Mouse (Mus musculus): ENCODE measurements around the gene Mag. TPM values are rescaled to one million over a fixed set of nuclear protein-coding genes. Genes with fewer than 3 reads are reported as not detected.

The Mag gene
- polyA plus RNA-seq, 1 experiment from 2014 or later: 0.61 TPM

DNA sequence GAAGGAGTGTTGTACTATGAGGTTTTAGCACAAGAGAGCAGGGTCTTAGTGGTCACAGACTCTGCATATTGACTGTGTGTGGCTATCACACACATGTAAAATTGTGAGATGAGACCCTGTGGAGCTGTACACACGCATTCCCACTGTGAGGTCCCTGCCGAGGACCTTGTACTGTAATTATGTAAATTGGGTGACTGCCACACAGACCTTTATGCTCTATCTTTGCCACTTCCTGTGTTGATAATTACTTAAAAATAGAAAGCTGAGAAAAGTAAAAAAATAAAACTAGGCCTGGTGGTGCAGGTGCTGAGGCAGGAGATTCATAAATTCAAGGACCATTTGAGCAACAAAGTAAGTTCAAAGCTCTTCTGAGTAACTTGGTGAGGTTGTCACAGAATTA, 24.0 kb downstream of the Mag start:
- 63% methylated on average over 2 of the region's 2 CpGs for WGBS
- Histone ChIP-seq H3K9me3 (replicated peaks) (no peaks in the 10 kb centered on the region), H3K4me3 (replicated peaks) (no peak overlapping the region), H3K27ac (no peak overlapping the region), H3K4me1 (peaks cover 8% of the 10 kb centered on the region; the same call in 1 of the 2 replicates), H3K9ac (no peak overlapping the region), H3K27me3 (no peaks in the 10 kb centered on the region), H3K4me2 (no peak overlapping the region), H3K36me3 (no peaks in the 10 kb centered on the region)
- no peak for ATAC-seq (replicated peaks; ENCODE audit: low FRiP score)

DNA sequence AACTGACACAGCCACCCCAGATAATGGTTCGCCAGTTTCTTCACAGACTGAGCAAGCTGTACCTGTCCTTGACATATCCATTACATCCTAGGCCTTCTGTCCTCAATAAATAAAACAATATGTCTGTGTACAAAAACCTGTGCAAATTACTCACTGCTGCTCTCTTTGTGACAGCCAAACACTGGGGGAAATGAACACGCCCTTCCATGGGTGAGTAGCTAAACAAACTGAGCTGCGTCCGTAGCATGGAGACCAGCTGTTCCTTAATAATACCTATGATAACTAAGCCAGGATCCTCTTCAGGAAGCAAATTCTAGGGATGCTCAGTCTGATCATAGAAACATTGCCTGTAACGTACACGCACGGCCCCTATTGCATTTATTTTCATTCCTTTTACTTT, 25.9 kb downstream of the Mag start:
- Histone ChIP-seq H3K9me3 (replicated peaks) (no peaks in the 10 kb centered on the region), H3K9ac (no peak overlapping the region), H3K4me3 (replicated peaks) (no peak overlapping the region), H3K36me3 (no peaks in the 10 kb centered on the region), H3K27me3 (no peaks in the 10 kb centered on the region), H3K27ac (no peak overlapping the region), H3K4me2 (no peak overlapping the region), H3K4me1 (peaks cover 8% of the 10 kb centered on the region; the same call in 1 of the 2 replicates)
- ATAC-seq (replicated peaks; ENCODE audit: low FRiP score): no peak
- WGBS: 65% methylated on average over 7 of the region's 7 CpGs

GRCm38 (mm10) chr7:30887568-30888188, 27.0 kb downstream of the Mag start:
- no peak overlapping the region for H3K27ac ChIP-seq
- no peak overlapping the region for H3K4me2 ChIP-seq
- H3K36me3 ChIP-seq: no peaks in the 10 kb centered on the region
- no peak overlapping the region for H3K4me3 ChIP-seq (replicated peaks)
- H3K9ac ChIP-seq: no peak overlapping the region
- ATAC-seq (replicated peaks; ENCODE audit: low FRiP score): no peak
- H3K9me3 ChIP-seq (replicated peaks): no peaks in the 10 kb centered on the region
- H3K4me1 ChIP-seq: peaks cover 1% of the 10 kb centered on the region; the same call in 1 of the 2 replicates
- WGBS: 80% methylated on average over 14 of the region's 14 CpGs
- H3K27me3 ChIP-seq: no peaks in the 10 kb centered on the region

DNA sequence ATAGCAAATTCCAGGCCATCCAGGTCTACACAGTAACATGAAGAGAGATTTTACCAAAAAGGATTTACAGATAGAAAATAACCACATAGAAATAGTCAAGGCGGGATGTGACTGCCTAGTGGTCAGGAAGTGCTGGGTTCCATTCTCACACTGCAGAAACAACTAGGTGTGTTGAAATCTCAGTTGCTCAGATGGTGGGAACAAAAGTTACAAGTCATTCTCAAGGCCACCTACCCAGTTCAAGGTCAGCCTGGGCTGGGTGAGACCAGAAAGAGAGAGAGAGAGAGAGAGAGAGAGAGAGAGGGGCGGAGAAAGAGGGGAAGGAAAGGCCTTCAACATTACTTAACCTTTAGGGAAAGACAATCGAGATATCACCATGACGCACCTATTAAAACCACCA, 27.8 kb downstream of the Mag start:
- Histone ChIP-seq H3K9ac (no peak overlapping the region), H3K27me3 (no peaks in the 10 kb centered on the region), H3K4me2 (no peak overlapping the region), H3K9me3 (replicated peaks) (no peaks in the 10 kb centered on the region), H3K4me3 (replicated peaks) (no peak overlapping the region), H3K36me3 (no peaks in the 10 kb centered on the region), H3K27ac (no peak overlapping the region), H3K4me1 (no peaks in the 10 kb centered on the region)
- ATAC-seq (replicated peaks; ENCODE audit: low FRiP score): no peak
- 92% methylated on average over 4 of the region's 4 CpGs for WGBS

- Histone ChIP-seq H3K4me2 (no peak overlapping the region), H3K27me3 (no peaks in the 10 kb centered on the region), H3K9ac (no peak overlapping the region), H3K9me3 (replicated peaks) (no peaks in the 10 kb centered on the region), H3K27ac (no peak overlapping the region), H3K36me3 (no peaks in the 10 kb centered on the region), H3K4me1 (no peaks in the 10 kb centered on the region), H3K4me3 (replicated peaks) (no peak overlapping the region)
- ATAC-seq (replicated peaks; ENCODE audit: low FRiP score): no peak
Measured at GRCm38 (mm10) chr7:30884047-30884446, 30.6 kb downstream of the Mag start.

GRCm38 (mm10) chr7:30881367-30881766, 33.3 kb downstream of the Mag start:
- H3K4me3 ChIP-seq (replicated peaks): no peak overlapping the region
- H3K36me3 ChIP-seq: no peaks in the 10 kb centered on the region
- H3K9ac ChIP-seq: no peak overlapping the region
- no peak for ATAC-seq (replicated peaks; ENCODE audit: low FRiP score)
- 75% methylated on average over 3 of the region's 3 CpGs for WGBS
- H3K4me2 ChIP-seq: no peak overlapping the region
- no peaks in the 10 kb centered on the region for H3K4me1 ChIP-seq
- no peak overlapping the region for H3K27ac ChIP-seq
- H3K9me3 ChIP-seq (replicated peaks): no peaks in the 10 kb centered on the region
- no peaks in the 10 kb centered on the region for H3K27me3 ChIP-seq

DNA sequence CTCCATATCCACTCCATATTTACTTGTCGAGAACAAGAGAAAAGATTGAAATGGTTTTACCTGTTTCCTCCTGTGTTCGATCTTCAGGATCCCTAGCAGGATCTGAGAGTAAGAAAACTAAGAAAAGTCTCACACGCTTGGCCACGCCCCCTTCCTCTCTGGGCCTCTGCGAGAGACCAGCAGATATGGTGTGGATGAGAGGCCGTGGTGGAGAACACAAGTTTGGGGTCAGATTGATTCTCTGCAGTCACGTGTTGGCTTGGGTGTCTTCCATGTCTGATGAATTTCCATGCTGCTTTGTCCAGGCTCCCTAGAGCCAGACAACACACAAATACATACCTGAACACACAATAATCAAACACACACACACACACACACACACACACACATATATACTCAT, 34.5 kb downstream of the Mag start, which contains the start of gene Cd22:
TSS of gene Cd22 (minus strand) at position 167 of the 400 bp plus-strand sequence.
- no peak for ATAC-seq (replicated peaks; ENCODE audit: low FRiP score)
- no peak within 1 kb of the TSS for H3K9ac ChIP-seq
- H3K9me3 ChIP-seq (replicated peaks): no peaks in the 10 kb centered on the region
- no peak within 1 kb of the TSS for H3K27ac ChIP-seq
- H3K4me2 ChIP-seq: no peak within 1 kb of the TSS
- no peaks in the 10 kb centered on the region for H3K27me3 ChIP-seq
- 61% methylated on average over 7 of the region's 7 CpGs for WGBS
- H3K4me1 ChIP-seq: no peaks in the 10 kb centered on the region
- H3K4me3 ChIP-seq (replicated peaks): no peak within 1 kb of the TSS
- H3K36me3 ChIP-seq: no peaks in the 10 kb centered on the region

GRCm38 (mm10) chr7:30878950-30879349, 35.7 kb downstream of the Mag start:
- Histone ChIP-seq H3K9me3 (replicated peaks) (no peaks in the 10 kb centered on the region), H3K27me3 (no peaks in the 10 kb centered on the region), H3K9ac (no peak overlapping the region), H3K4me3 (replicated peaks) (no peak overlapping the region), H3K36me3 (no peaks in the 10 kb centered on the region), H3K4me1 (no peaks in the 10 kb centered on the region), H3K27ac (no peak overlapping the region), H3K4me2 (no peak overlapping the region)
- WGBS: 82% methylated on average over 6 of the region's 6 CpGs
- no peak for ATAC-seq (replicated peaks; ENCODE audit: low FRiP score)

DNA sequence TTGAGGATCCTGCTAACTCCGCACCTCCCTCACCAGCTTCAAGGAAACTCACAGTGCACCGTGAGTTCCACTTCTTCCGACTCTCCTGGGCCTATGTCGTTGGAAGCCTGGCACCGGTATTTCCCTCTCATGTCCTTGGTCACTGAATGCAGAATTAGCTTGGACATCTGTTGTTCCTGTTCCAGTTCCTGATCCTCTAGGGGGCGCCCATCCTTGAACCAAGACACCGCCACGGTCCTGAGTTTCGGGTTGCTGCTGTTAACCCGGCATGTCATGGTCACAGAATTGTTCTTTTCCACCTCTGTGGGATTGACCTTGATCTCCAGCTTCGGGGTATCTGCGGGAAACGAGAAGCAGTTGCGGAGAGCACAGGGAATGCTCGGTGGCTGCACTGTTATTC, 41.6 kb downstream of the Mag start:
- H3K27ac ChIP-seq: no peak overlapping the region
- H3K36me3 ChIP-seq: no peaks in the 10 kb centered on the region
- H3K4me1 ChIP-seq: no peaks in the 10 kb centered on the region
- ATAC-seq (replicated peaks; ENCODE audit: low FRiP score): no peak; the same call in 1 of the 2 replicates
- H3K27me3 ChIP-seq: no peaks in the 10 kb centered on the region
- H3K9ac ChIP-seq: no peak overlapping the region
- 20% methylated on average over 15 of the region's 15 CpGs for WGBS
- peak overlapping the region; percentile 43 for H3K4me2 ChIP-seq
- H3K9me3 ChIP-seq (replicated peaks): no peaks in the 10 kb centered on the region
- H3K4me3 ChIP-seq (replicated peaks): no peak overlapping the region

- H3K4me1 ChIP-seq: peaks cover 17% of the 10 kb centered on the region
- ATAC-seq (replicated peaks; ENCODE audit: low FRiP score): 0 out of 2 replicates have a peak, but pooled peaks have one; percentile 24
- no peaks in the 10 kb centered on the region for H3K9me3 ChIP-seq (replicated peaks)
- H3K4me3 ChIP-seq (replicated peaks): no peak overlapping the region
- 36% methylated on average over 8 of the region's 8 CpGs for WGBS
- H3K36me3 ChIP-seq: no peaks in the 10 kb centered on the region
- H3K9ac ChIP-seq: no peak overlapping the region
- H3K27ac ChIP-seq: 0 out of 2 replicates have a peak overlapping the region, but pooled peaks have one; percentile 27
- no peak overlapping the region for H3K4me2 ChIP-seq
- H3K27me3 ChIP-seq: no peaks in the 10 kb centered on the region
Measured at GRCm38 (mm10) chr7:30863386-30863785, 51.3 kb downstream of the Mag start.

DNA sequence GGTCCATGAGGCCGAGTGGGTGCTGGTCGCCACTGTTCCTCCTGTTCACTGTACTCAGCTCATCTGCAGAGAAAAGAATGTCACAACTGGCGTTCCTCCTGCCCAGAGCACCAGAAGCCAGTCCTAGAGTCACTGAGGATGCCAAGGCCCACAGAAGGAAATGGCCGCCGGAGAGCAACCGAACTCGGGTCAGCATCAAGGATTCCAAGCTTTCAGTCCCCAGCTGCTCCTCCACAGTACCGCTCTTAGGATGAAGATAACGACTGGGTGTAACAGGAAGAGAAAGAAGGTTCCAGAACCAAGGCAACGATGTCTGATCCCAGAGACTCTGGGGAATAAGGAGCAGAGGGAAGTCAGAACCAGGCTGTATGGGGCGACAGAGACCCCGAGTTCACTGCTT, 53.2 kb downstream of the Mag start, which contains the start of gene Ffar1:
TSS of gene Ffar1 (minus strand) at position 101 of the 400 bp plus-strand sequence.
- no peaks in the 10 kb centered on the region for H3K9me3 ChIP-seq (replicated peaks)
- H3K27me3 ChIP-seq: 0 out of 2 replicates have a peak, but pooled peaks cover 5% of the 10 kb centered on the region
- peaks cover 17% of the 10 kb centered on the region for H3K4me1 ChIP-seq
- ATAC-seq (replicated peaks; ENCODE audit: low FRiP score): no peak
- WGBS: 84% methylated on average over 12 of the region's 12 CpGs
- H3K9ac ChIP-seq: no peak within 1 kb of the TSS
- H3K4me2 ChIP-seq: no peak within 1 kb of the TSS
- H3K4me3 ChIP-seq (replicated peaks): no peak within 1 kb of the TSS
- no peak within 1 kb of the TSS for H3K27ac ChIP-seq
- no peaks in the 10 kb centered on the region for H3K36me3 ChIP-seq

DNA sequence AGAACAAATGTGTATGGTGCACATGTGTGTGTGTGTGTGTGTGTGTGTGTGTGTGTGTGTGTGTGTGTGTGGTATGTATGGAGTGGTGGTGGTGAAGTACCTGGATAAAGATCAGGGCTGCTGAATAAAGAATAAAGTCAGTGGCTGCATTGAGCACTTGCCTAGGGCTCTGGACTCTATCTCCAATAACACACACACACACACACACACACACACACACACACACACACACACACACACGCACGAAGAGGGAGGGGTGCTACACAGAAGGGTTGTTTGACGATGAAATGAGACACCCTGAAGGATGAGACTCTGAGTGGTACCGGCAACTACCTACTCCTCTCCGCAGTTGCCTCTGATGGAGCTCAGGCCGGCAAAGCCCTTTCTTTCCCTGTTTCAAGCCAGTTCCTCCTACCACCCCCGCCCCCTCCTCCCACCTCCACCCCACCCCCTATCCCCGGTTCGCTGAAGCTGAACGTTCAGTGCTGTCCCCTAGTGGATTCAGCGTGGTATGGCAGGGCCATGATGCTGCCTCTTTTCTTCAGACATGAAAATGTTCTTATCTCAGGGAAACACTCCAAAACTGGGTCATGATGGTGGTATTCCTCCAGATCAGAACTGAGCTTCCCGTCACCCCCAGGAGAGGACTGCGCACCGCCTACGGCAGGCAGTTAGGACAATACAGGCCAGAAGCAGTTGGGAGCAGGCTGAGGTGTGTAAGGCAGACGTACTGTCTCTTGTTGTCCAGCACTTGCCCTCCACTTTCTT, 54.9 kb downstream of the Mag start:
- H3K9ac ChIP-seq: no peak overlapping the region
- peak overlapping the region; percentile 28 for H3K4me3 ChIP-seq (replicated peaks)
- 0 out of 2 replicates have a peak, but pooled peaks cover 5% of the 10 kb centered on the region for H3K27me3 ChIP-seq
- peaks cover 17% of the 10 kb centered on the region for H3K4me1 ChIP-seq
- H3K9me3 ChIP-seq (replicated peaks): no peaks in the 10 kb centered on the region
- WGBS: 9% methylated on average over 14 of the region's 16 CpGs
- no peaks in the 10 kb centered on the region for H3K36me3 ChIP-seq
- ATAC-seq (replicated peaks; ENCODE audit: low FRiP score): peak; percentile 57
- H3K27ac ChIP-seq: no peak overlapping the region
- H3K4me2 ChIP-seq: peak overlapping the region; percentile 56

All from kidney, embryonic 15.5 days (tissue).